Mouse (Mus musculus) cerebellum, adult 18-20 months (tissue): ENCODE data around the gene Zdhhc17.

Experiments used
- DNase-seq, 2 experiments: peaks; one replicate each; pipeline ENCODE4 v3.0.0; 2021

The Zdhhc17 gene

DNA sequence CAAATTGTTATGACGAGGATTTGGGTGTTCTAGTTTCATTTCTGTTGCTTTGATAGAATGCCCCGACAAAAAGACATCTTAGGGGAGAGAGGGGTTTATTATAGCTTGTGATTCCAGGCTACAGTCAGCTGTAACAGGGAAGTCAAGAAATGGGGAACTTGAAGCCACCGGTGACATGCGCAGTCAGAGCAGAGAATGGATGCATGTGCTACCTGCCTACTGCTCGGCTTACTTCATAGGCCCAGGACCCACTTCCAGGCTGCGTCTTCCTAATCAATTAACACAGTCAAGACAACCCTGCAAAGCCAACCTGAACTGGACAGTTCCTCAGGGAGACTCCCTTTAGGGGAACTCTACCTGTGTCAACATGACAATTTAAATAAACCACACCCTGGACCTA is 5.7 kb downstream of the Zdhhc17 start:
- DNase-seq, result no peak

DNA sequence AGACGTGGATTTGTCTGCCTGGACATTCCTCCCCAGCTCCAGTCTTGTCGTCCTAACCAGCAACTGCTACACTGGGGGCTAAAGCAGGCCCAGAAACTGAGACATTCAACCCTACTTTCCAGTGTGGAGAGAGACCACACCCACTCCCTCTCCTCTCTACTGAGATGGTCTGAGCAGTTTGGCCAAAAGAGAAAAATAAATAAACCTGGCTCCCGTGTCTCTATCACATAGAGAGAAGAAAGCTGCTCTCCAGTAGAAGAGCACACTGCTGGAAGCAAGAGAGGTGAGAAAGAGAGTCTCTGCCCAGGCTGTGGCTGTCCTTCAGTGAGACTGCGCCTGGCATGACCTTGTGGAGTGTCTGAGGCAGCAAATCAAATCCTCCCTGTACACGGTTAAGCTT is 10.7 kb downstream of the Zdhhc17 start:
- no peak for DNase-seq

DNA sequence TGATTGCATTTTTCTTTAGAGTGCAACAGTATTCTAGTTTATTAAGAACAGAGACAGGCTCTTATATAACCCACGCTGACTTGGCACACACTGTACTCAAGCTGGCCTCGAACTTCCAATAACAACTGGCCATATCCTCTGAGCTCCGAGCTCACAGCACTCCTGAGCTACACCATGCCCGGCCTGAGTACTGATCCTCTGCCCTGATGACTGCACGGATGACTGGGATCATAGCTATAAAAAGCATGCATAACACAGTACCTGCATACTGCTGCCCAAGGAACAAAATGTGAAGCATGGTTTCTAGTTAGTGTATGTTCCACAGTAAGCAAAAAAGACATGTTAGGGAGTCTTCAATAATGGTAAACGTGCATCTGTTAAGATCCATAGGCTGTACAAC is 12.8 kb downstream of the Zdhhc17 start:
- DNase-seq, result no peak

DNA sequence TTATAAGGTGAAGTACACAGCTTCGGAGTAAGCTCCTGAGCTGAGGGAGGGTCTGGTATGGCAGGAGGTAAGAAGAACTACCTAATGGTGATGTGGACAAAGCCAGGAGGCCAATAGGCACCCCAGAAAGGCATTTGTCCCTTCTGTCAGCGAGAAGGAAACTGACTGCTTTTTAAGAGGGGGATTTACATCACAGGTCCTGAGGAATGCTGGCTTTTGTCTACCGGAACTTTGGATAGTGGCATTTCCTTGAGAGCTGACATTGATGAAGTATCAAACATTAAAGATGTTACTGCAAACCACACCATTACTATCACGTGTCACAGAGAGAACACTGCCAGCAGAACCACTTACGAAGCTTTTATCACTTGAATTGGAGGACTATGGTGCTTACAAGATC is 15.2 kb downstream of the Zdhhc17 start:
- DNase-seq, result no peak

GRCm38 (mm10) chr10:110993249-110993648 is 16.7 kb downstream of the Zdhhc17 start:
- no peak for DNase-seq

DNA sequence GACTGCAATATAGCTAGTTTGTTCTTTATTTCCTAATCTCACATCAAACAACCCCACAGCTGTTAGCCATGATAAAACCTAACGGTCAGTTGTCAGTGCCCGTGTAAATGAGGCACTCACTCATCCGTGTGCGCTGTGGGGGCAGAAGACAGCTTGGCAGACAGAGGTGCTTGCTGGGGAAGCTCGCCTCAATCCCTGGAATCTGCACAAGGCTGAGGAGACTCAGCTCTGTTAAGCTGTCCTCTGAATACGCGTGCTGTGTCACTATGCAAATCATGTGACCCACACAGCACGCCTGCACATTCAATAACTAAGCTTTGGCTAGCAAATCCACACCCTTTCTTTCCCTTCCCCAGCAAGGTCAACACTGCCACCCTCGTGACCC is 17.9 kb downstream of the Zdhhc17 start:
- no peak for DNase-seq

- no peak for DNase-seq
Measured at GRCm38 (mm10) chr10:110991307-110992046, 18.5 kb downstream of the Zdhhc17 start.

DNA sequence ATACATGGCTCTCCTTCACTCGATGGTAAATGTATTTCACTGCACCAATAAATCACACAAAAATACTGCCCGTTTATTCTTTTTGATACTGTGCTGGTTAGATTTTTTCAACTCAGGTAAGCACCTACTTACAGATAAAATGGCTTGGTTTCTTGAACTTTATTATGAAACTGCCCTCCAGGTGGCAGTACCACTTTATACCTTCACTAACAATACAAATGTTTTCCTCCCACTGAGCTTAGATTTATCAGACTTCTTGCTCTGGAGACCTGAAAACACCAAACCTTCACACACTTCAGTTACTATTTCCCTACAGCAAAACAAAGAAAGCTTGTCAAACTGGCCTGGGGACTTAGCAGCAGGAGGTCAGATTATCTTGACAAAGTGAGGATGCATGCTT is 20.2 kb downstream of the Zdhhc17 start:
- peak in 1 of 2 experiments; percentile 39 for DNase-seq

- DNase-seq, result no peak
Measured at GRCm38 (mm10) chr10:110986682-110987081, 23.3 kb downstream of the Zdhhc17 start.

GRCm38 (mm10) chr10:110982771-110983170 is 27.2 kb downstream of the Zdhhc17 start:
- no peak for DNase-seq

GRCm38 (mm10) chr10:110980441-110980840 is 29.5 kb downstream of the Zdhhc17 start:
- DNase-seq, result no peak

DNA sequence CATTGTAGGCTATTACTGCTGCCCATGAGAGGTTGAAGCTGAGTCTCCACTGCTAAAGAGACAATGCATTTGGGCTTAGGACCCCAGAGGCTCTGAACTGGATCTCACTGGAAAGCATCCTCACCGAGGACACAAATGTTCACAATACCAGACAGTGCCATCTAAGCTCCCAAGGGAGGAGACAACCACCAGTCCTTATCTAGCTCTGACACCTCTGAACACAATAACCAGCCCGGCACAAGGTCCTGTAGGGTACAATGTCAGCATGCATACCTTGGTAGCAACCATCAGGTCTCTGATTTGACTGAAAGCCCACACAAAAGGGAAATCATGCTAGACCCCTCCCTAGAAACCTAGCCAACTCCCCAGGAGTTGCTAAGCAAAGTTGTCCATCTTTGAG is 30.5 kb downstream of the Zdhhc17 start:
- DNase-seq, result no peak

GRCm38 (mm10) chr10:110977379-110977778 is 32.6 kb downstream of the Zdhhc17 start:
- DNase-seq, result no peak

DNA sequence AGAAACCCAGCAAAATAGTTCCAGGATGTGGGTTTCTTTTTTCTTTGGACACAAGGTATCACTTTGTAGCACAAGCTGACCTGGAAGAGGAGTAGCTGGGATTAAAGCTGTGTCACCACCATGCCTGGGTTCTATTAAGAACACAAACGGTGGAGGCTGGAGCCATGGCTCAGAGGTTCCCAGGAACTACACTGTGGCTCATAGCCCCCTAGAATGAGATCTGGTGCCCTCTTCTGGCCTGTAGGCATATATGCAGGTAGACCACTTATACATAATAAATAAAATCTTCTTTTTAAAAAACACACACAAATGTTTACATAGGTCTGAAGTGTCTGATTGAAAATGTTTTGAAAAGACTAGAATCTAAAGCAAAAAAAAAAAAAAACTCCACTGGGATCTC is 33.9 kb downstream of the Zdhhc17 start:
- peak; percentile 43 to 52 for DNase-seq

- no peak for DNase-seq
Measured at GRCm38 (mm10) chr10:110974885-110975284, 35.1 kb downstream of the Zdhhc17 start.

DNA sequence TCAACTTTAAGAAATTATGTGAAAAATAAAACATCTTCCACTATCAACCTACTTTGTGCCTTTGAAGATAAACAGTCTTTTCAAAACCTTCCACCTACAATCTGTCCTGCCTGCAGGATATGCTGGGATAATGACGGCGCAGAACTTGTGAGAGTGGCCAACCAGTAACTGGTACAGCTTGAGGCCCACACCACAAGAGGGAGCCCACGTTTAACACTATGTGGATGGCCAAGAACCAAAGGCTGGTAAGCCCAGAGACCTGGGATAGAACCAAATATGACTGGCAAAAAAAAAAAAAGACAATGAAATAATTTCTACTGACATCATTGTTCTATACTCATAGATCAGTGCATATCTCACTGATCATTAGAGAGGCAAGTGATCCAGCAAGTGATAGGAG is 35.5 kb downstream of the Zdhhc17 start:
- peak; percentile 64 to 73 for DNase-seq

- no peak for DNase-seq
Measured at GRCm38 (mm10) chr10:110971998-110972397, 37.9 kb downstream of the Zdhhc17 start.

DNA sequence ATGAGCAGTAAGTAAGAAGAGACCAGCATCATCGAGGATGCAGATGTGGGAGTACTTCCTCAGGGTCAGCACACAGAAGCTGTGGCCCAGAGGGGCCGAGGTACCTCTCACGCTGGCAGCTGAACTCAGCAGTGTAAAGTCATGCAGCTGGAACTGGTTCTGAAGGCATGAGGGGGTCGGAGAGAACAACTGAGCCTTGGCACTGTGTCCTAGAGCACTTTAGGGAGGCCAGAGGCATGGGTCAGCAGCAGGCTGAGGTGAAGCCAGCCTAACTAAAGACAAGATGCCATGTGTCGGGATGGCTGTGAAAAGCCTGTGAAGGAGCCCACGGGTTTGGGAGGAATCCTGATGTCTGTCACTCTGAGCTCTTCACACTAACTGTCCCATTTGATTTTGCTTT is 38.5 kb downstream of the Zdhhc17 start:
- DNase-seq, result no peak

DNA sequence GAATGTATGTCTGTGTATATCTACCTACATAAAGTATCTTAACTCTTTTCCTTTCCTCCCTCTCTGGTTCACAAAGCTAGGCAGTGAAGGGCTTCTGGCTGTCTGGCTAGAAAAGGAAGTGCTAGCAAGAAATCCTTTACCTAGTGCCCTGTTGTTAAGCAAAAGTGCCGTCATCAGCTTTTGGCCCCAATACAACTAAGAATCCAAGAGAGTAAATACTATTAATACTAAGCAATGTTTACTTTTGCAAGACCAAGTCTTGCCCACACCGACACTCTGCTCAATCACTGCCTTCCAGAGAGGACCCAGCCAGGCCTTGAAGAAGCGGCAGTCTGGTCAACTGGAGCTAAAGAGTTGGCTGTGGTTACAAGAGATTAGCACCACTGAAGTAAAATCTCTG is 38.9 kb downstream of the Zdhhc17 start:
- DNase-seq, result no peak

DNA sequence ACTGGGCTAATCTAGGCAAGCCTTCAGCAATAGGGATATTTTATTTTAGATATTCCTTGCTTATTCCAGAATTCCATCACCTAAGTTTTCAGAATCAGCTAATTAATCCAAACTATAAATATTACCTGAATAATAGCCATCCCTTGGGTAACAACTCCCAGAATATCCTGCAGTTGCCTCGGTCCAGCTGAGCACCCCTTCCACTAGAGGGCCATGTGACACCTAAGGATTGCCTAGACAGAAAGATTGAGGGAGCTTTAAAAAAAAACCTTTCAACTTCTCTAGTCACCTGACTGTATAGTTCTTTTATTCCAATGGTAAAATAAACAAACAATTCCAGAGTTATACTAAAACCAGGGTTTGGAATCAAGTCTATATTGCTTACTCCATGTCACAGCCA is 47.8 kb downstream of the Zdhhc17 start:
- no peak for DNase-seq

DNA sequence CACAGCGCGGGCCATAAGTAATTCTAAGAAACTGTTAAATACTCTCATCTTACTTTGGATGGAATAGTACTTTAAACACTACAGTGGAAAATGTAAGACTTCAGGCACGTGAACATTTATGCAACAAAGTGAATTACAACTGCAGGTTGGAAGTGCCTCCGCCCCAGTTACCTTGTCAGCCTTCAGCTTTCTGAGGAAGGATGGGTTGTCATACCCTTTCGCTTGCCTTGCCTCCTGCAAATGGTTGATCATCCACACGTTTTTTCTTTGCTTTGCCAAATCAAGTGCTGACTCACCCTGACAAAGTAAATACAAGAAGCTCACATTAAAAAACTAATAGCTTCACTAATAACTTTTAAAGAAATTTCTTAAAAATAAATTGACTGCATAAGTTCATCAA is 49.1 kb downstream of the Zdhhc17 start:
- DNase-seq, result no peak

GRCm38 (mm10) chr10:110959781-110960180 is 50.2 kb downstream of the Zdhhc17 start:
- DNase-seq, result no peak

DNA sequence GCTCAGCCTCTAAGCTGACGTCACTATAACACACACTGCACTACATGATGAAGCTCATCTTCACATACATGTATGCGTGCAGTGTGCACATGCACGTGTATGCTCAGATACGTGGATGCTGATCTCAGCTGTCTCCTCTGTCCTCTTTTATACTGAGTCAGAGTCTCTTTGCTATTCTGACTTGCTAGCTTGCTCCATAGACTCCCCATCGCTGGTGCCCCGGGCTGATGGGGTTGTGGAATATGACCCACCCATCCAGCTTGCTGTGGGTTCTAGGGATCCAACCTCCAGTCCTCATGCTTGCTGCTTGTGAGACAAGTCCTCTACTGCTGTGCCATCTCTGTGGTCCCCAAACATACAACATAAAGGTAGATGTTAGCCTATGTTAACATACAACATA is 51.1 kb downstream of the Zdhhc17 start:
- no peak for DNase-seq

DNA sequence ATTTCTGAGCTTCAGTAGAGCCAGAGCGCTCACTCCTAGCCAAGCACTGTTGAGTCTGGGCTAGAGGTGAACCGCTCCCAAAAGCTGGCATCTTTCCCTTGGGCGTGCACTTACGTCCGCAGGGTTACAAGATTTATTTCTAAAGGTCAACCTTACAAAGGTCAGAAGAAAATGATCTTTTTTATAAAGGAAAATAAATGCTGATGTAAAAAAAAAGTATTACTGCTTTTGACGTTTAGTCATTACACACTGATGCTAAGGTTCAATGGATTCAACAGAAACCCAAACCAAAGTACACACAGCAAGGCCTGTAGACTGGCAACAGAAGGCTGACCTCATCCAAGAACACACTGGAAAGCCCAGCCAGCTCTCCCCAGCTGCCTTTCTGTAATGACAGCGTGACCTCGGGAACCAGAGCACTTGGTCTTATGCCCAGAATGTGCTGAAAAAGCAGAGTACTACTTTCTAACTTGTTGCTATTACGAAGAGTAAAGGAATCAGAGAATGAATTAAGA is 56.9 kb downstream of the Zdhhc17 start:
- DNase-seq, result peak in 1 of 2 experiments; percentile 50

GRCm38 (mm10) chr10:110952271-110952670 is 57.7 kb downstream of the Zdhhc17 start:
- DNase-seq, result no peak
